Mouse (Mus musculus) E14TG2a.4 (cell line): Measurements from ENCODE around the gene Igf1r.

ENCODE experiments used
- CTCF ChIP-seq: conservative IDR thresholded peaks from 2 replicates; pipeline ENCODE4 v1.5.1; 2014; ENCODE audit warnings: low read length
- POU5F1 ChIP-seq: IDR thresholded peaks from 2 replicates; pipeline ENCODE4 v1.6.1; 2014; ENCODE audit warnings: low read length, borderline replicate concordance

DNA sequence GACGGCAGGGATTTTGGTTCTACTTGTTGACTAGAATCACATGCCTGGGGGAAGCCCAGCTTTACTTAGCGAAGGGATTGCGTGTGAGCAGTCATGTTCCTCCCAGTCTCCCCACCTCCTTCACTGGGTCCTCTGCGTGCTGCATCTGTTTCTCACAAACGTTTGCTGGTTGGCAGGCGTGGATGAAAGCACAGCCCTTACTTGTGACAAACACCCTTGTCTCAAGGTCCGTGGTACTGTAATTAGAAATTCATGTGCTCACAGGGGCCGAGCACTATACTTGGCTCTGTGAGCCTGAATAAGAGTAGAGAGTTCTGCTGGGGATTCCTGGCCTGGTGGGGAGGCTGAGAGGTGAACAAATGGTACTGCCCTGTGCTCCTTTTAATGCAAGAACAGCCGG is 73.4 kb downstream of the Igf1r start:
- no peak for TF ChIP-seq CTCF
- no peak for TF ChIP-seq POU5F1
